Mouse (Mus musculus): ENCODE results near the gene Fbrs.
A peak's percentile ranks its signal among the peaks of the same experiment; 100 is the strongest.
"Not testable (repeated sequence)": the region's sequence is repeated elsewhere in the genome, so short reads cannot be mapped to it uniquely, and the experiment has no call there.

Gene Fbrs

GRCm38 (mm10) chr7:127476855-127477254 is 2.1 kb upstream of the Fbrs start:
- DNase-seq, result no peak

DNA sequence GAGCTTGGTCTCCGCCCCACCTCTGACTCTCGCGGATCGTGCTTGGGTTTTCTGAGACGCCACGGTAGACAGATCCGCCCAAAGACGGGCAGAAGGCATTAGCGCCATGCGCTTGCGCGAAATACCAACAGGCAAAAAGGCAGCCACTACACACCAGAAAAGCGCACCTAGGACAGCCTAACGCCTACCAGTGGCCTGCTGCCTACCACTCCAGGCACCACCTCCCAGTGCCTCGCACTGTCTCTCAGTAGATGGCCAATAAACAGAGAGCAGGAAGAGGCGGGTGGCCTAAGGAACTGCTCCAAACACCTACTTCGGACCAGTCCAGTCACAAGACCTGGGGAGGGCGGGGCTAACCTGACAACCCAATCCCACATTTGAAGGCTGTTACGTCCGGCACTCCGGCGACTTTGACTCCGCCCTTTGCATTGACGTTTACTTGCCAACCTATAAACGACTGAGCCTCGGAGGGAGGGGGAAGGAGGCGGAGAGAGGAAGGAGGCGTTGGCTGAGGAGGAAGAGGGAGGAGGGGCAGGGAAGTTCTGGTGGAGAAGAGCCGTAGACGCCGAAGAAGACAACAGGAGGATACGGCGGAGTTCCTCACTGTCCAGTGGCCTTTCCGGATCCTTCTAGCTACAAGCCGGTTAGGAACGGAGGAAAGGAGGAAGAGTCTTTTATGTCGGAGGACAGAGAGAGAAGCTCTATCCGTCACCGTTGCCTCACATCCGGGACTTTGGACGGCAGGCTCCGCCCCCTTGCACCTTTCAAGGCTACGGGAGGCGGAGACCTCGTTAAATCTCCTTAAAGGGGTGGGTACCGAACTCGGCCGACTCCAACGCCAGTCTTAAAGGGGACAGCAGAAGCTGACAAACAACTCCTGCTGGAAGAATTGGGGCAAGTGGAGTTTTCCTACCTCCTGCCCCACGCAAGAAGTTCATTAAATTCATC is 1.0 kb upstream of the Fbrs start:
- peak; percentile 100 for DNase-seq

GRCm38 (mm10) chr7:127479318-127480225 is 573 bp downstream of the Fbrs start:
- peak; percentile 46 for DNase-seq

GRCm38 (mm10) chr7:127480321-127480720 is 1.3 kb downstream of the Fbrs start:
- peak; percentile 23 for DNase-seq

DNA sequence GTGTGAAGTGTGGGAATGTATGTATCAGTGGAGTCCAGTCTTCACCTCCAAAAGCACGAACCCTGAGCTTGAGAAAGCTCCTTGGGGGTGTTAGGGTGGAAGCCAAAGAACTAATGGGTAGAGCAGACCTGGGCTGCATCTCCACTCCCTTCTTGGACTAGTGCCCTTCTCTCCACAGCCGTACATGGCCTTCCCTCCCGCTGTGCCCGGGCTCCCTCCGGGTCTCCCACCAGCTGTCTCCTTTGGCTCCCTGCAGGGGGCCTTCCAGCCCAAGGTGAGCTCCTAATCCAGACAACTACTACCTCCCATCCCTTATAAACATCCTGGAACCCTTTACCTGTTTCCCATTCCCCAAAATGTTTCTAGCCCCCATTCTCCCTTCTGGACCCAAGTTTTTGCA is 6.4 kb downstream of the Fbrs start:
- no peak for DNase-seq

DNA sequence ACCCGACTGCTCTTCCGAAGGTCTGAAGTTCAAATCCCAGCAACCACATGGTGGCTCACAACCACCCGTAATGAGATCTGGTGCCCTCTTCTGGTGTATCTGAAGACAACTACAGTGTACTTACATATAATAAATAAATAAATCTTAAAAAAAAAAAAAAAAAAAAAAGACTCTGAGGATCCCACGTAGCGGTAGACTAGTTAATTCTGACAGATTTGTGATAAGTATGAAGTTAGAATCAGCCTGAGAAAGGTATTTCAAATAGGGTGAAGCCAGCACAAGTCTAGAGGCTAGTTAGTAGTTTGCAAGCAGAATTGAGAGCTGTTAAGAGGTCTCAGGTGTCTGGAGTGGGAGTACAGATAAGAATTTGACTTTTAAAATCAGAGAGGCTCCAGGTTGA is 9.4 kb downstream of the Fbrs start:
- not testable (repeated sequence) for DNase-seq

DNA sequence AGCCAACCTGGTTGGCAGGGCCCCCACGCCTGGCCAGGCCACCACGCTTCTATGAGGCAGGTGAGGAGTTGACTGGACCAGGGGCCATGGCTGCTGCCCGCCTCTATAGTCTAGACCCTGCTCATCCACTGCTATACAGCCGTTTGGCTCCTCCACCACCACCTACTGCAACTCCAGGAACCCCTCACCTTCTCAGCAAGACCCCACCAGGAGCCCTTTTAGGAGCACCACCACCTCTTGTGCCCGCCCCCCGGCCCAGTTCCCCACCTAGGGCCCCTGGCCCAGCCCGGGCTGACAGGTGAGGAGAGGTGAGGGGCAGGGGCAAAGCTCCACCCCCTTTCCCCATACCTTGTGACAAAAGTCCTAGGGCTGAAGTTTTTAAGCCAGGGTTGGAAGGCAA is 11.0 kb downstream of the Fbrs start:
- DNase-seq, result no peak

- DNase-seq, result no peak
Observed at GRCm38 (mm10) chr7:127491846-127492245, 12.8 kb downstream of the Fbrs start.

GRCm38 (mm10) chr7:127494648-127495047 is 15.6 kb downstream of the Fbrs start:
- DNase-seq, result no peak

DNA sequence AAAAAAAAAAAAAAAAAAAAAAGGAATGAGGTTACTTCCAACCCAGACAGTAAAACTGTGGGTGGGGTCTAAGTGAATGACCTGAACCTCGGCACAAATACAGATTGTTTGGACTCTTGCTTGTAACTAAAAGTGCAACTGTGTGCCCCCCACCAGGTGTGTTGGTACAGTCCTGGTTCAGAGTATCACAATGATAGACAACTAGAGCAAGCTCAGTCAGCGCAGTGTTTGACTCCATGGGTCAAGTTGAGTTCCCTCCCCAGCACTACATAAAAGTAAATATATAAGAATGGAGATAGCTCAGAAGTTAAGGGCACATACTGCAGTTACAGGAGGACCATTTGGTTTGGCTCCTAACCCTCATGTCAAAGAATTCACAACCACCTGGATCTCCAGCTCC is 18.4 kb downstream of the Fbrs start:
- peak; percentile 43 for DNase-seq

GRCm38 (mm10) chr7:127498407-127498806 is 19.4 kb downstream of the Fbrs start:
- DNase-seq, result peak; percentile 57

DNA sequence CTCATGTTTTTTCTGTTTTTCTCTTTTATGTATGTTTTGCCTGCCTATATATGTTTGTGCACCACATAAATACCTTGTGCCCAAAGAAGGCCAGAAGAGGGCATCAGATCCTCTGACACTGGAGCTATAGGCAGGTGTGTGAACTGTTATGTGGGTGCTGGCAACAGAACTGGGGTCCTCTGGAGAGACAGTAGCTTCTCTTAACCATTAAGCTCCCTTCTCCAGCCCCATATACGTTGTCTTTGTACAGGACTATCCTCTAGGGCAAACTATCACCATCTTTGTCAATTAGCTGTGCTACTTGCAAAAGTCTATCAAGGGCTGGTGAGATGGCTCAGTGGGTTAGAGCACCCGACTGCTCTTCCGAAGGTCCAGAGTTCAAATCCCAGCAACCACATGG is 29.3 kb downstream of the Fbrs start:
- no peak for DNase-seq

DNA sequence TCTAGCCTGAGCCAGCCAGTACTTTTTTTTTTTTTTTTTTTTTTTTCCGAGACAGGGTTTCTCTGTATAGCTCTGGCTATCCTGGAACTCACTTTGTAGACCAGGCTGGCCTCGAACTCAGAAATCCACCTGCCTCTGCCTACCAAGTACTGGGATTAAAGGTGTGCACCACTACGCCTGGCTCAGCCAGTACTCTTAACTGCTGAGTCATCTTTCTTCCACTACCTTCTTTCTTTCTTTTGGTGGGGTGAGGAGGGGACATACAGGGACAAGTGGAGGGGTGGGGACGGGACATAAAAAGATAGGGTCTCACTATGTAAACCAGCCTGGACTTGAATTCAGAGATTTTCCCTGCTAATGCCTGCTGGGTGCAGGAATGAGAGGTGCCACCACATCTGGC is 30.8 kb downstream of the Fbrs start:
- not testable (repeated sequence) for DNase-seq

GRCm38 (mm10) chr7:127511241-127511640 is 32.2 kb downstream of the Fbrs start:
- DNase-seq, result no peak

GRCm38 (mm10) chr7:127511808-127512230 is 32.8 kb downstream of the Fbrs start, which contains the start of gene Srcap:
TSS of gene Srcap (plus strand) at chr7:127511983.
- DNase-seq, result peak; percentile 97

GRCm38 (mm10) chr7:127512231-127513015 is 33.4 kb downstream of the Fbrs start:
- peak; percentile 94 for DNase-seq

GRCm38 (mm10) chr7:127513016-127513390 is 34.0 kb downstream of the Fbrs start:
- DNase-seq, result no peak

- DNase-seq, result no peak
Observed at GRCm38 (mm10) chr7:127513781-127514180, 34.8 kb downstream of the Fbrs start.

DNA sequence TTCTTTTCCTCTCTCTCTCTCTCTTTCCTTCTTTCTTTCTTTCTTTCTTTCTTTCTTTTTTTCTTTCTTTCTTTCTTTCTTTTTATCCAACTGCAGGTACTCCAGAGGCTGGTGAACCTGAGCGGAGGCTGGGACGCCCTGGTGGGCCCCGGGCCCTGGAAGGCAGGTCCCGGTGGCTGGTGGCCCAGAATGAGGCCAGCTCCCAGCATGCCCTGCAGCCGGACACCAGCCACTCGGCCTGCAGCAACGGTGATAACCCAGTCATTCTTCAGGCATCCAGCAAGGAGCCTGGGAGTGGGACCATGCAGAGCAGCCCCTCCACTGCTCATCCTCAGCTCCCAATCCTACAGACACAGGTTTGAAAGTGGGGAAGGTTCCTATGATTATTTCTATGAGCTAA is 36.8 kb downstream of the Fbrs start:
- DNase-seq, result no peak

DNA sequence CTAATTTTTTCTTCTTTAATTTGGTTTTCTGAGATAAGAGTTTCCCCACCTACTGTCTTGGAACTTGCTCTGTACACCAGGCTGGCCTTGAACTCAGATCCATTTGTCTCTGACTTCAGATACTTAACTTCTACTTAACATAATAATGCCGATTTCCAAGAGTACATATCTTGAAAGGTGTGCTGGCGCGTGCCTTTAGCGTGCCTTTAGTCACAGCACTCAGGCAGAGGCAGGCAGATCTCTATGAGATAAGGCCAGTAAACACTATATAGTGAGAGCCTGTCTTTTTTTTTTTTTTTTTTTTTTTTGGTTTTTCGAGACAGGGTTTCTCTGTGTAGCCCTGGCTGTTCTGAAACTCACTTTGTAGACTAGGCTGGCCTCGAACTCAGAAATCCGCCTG is 37.3 kb downstream of the Fbrs start:
- no peak for DNase-seq

- no peak for DNase-seq
Observed at GRCm38 (mm10) chr7:127519284-127519683, 40.3 kb downstream of the Fbrs start, which contains the start of gene Gm42715. TSS of gene Gm42715 (plus strand) at chr7:127519584.

All from liver (tissue).